In the genomic region with DNA sequence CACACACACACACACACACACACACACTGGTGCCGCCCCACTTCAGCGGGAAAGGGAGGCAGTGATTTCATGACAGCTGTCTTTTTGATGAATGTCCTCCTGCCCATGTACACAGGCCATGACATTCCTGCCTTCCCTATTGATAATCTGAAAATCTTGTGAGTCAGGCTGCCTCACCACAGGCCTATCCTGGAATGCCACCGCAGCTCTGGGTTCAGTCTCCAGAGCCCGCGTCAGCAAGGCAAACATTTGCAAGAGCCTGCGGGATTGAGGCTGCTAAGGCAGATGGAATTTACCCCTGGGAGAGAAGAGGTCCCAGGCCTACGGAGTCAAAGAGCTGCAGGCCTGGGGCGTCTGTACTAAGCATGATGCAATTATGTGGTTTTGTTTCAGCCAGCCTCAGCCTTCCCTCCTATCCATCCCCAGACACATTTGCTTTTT, we compare ENCODE assay signal across 12 mouse cellular contexts. TPM values are rescaled to one million over a fixed set of nuclear protein-coding genes. Genes with fewer than 3 reads are reported as not detected.
DNase-seq lines count a peak whose midpoint lies in the region; ATAC-seq and TF ChIP-seq lines count a peak whose summit lies in the region.
"Had no signal": no experiment of that assay in that cellular context is flagged by ENCODE, and none has a peak within 500 bp of the region (broad histone marks: within the 10 kb centered on the region; RNA-seq: fewer than 3 reads in every experiment).

No protein-coding gene starts in this region.

- WGBS in liver, embryonic 16.5 days (ENCODE audit: insufficient replicate concordance) = 59% methylated on average over 8 of the region's 8 CpGs
- WGBS in liver, embryonic 12.5 days (ENCODE audit: insufficient replicate concordance) = 63% methylated on average over 8 of the region's 8 CpGs
- WGBS in embryonic facial prominence, embryonic 13.5 days = 30% methylated on average over 8 of the region's 8 CpGs
- WGBS in stomach, postnatal 0 days = 44% methylated on average over 8 of the region's 8 CpGs
- WGBS in kidney, embryonic 14.5 days = 57% methylated on average over 8 of the region's 8 CpGs
- WGBS in forebrain, embryonic 12.5 days = 70% methylated on average over 8 of the region's 8 CpGs

- peak overlapping the region; percentile 95 for H3K27ac ChIP-seq in gastrocnemius, adult 2 months
- no peak overlapping the region for H3K27ac ChIP-seq in liver, embryonic 16.5 days (ENCODE audit: low read length)
- H3K27ac ChIP-seq in liver, embryonic 12.5 days = no peak overlapping the region
- H3K27ac ChIP-seq in embryonic facial prominence, embryonic 13.5 days = peak overlapping the region; percentile 74
- H3K27ac ChIP-seq in stomach, postnatal 0 days (replicated peaks) = no peak overlapping the region
- no peak overlapping the region for H3K27ac ChIP-seq in kidney, embryonic 14.5 days (ENCODE audit: low read depth, low read length)
- H3K27ac ChIP-seq in forebrain, embryonic 12.5 days = no peak overlapping the region
- H3K27ac ChIP-seq: forebrain, embryonic 10.5 days; kidney, postnatal 0 days had no signal

- TF ChIP-seq EP300 in stomach, postnatal 0 days (optimal IDR thresholded peaks at IDR 0.05) = no peak

- no peak overlapping the region for H3K9ac ChIP-seq in liver, embryonic 16.5 days (ENCODE audit: low read depth, low read length)
- no peak overlapping the region for H3K9ac ChIP-seq in liver, embryonic 12.5 days
- H3K9ac ChIP-seq in embryonic facial prominence, embryonic 13.5 days = no peak overlapping the region
- no peak overlapping the region for H3K9ac ChIP-seq in stomach, postnatal 0 days (ENCODE audit: low read length)
- no peak overlapping the region for H3K9ac ChIP-seq in kidney, embryonic 14.5 days (ENCODE audit: low read depth, low read length)
- no peak overlapping the region for H3K9ac ChIP-seq in forebrain, embryonic 12.5 days

- H3K4me2 ChIP-seq in liver, embryonic 16.5 days (ENCODE audit: low read depth, low read length) = no peak overlapping the region
- no peak overlapping the region for H3K4me2 ChIP-seq in liver, embryonic 12.5 days
- no peak overlapping the region for H3K4me2 ChIP-seq in embryonic facial prominence, embryonic 13.5 days
- no peak overlapping the region for H3K4me2 ChIP-seq in stomach, postnatal 0 days (replicated peaks; ENCODE audit: low read depth)
- H3K4me2 ChIP-seq in kidney, embryonic 14.5 days (replicated peaks; ENCODE audit: low read depth, low read length) = no peak overlapping the region
- H3K4me2 ChIP-seq in forebrain, embryonic 12.5 days = no peak overlapping the region

- no peaks in the 10 kb centered on the region for H3K9me3 ChIP-seq in liver, embryonic 16.5 days (replicated peaks; ENCODE audit: control insufficient read depth, low read length)
- H3K9me3 ChIP-seq in liver, embryonic 12.5 days (replicated peaks) = no peaks in the 10 kb centered on the region
- H3K9me3 ChIP-seq in embryonic facial prominence, embryonic 13.5 days = no peaks in the 10 kb centered on the region
- no peaks in the 10 kb centered on the region for H3K9me3 ChIP-seq in stomach, postnatal 0 days (ENCODE audit: control insufficient read depth, low read length)
- H3K9me3 ChIP-seq in kidney, embryonic 14.5 days (ENCODE audit: control insufficient read depth, low read length) = no peaks in the 10 kb centered on the region
- H3K9me3 ChIP-seq in forebrain, embryonic 12.5 days = no peaks in the 10 kb centered on the region
- H3K9me3 ChIP-seq: forebrain, embryonic 10.5 days had no signal

- H3K4me1 ChIP-seq in liver, embryonic 16.5 days (ENCODE audit: control insufficient read depth, low read depth, low read length) = no peaks in the 10 kb centered on the region
- peaks cover 4% of the 10 kb centered on the region; the same call in 1 of the 2 replicates for H3K4me1 ChIP-seq in liver, embryonic 12.5 days
- H3K4me1 ChIP-seq in embryonic facial prominence, embryonic 13.5 days = peaks cover 37% of the 10 kb centered on the region
- no peaks in the 10 kb centered on the region for H3K4me1 ChIP-seq in stomach, postnatal 0 days (replicated peaks; ENCODE audit: control insufficient read depth, insufficient read depth)
- peaks cover 9% of the 10 kb centered on the region for H3K4me1 ChIP-seq in kidney, embryonic 14.5 days (ENCODE audit: control insufficient read depth, insufficient read depth, low read length)
- H3K4me1 ChIP-seq in forebrain, embryonic 12.5 days = no peaks in the 10 kb centered on the region; the same call in 1 of the 2 replicates

- intact Hi-C loops in gastrocnemius, adult 2 months (cut with DNase I) = loop anchor here (2.0 kb wide), 1 partner anchor 19 kb away; no protein-coding TSS in a partner anchor

- ATAC-seq in liver, embryonic 16.5 days (ENCODE audit: low read depth) = peak; percentile 45
- ATAC-seq in liver, embryonic 12.5 days = no peak
- ATAC-seq in embryonic facial prominence, embryonic 13.5 days (ENCODE audit: insufficient number of reproducible peaks, insufficient read depth, low FRiP score, low TSS enrichment, low read depth) = peak; percentile 44
- peak; percentile 82 for ATAC-seq in stomach, postnatal 0 days (ENCODE audit: low FRiP score, low TSS enrichment)
- ATAC-seq in kidney, embryonic 14.5 days (ENCODE audit: low FRiP score, low TSS enrichment) = no peak
- no peak for ATAC-seq in forebrain, embryonic 12.5 days (ENCODE audit: low FRiP score)
- ATAC-seq: activated CD4-positive, CD25-positive, alpha-beta regulatory T cell, adult 4 months had no signal

- no peak for TF ChIP-seq CTCF in gastrocnemius, adult 2 months (IDR thresholded peaks at IDR 0.05)
- no peak for TF ChIP-seq CTCF in stomach, postnatal 0 days (IDR thresholded peaks at IDR 0.05; ENCODE audit: low read depth)

- H3K27me3 ChIP-seq in liver, embryonic 16.5 days (ENCODE audit: control insufficient read depth, insufficient read depth, low read depth, low read length) = no peaks in the 10 kb centered on the region
- 0 out of 2 replicates have a peak, but pooled peaks cover 5% of the 10 kb centered on the region for H3K27me3 ChIP-seq in liver, embryonic 12.5 days (replicated peaks)
- no peaks in the 10 kb centered on the region for H3K27me3 ChIP-seq in embryonic facial prominence, embryonic 13.5 days
- no peaks in the 10 kb centered on the region for H3K27me3 ChIP-seq in stomach, postnatal 0 days (ENCODE audit: control insufficient read depth, insufficient read depth, low read length)
- H3K27me3 ChIP-seq in kidney, embryonic 14.5 days (ENCODE audit: control insufficient read depth, insufficient read depth, low read length) = no peaks in the 10 kb centered on the region
- no peaks in the 10 kb centered on the region for H3K27me3 ChIP-seq in forebrain, embryonic 12.5 days

- no peak overlapping the region for H3K4me3 ChIP-seq in gastrocnemius, adult 2 months
- no peak overlapping the region for H3K4me3 ChIP-seq in liver, embryonic 16.5 days (ENCODE audit: low read depth, low read length)
- no peak overlapping the region for H3K4me3 ChIP-seq in liver, embryonic 12.5 days
- no peak overlapping the region for H3K4me3 ChIP-seq in embryonic facial prominence, embryonic 13.5 days
- no peak overlapping the region for H3K4me3 ChIP-seq in stomach, postnatal 0 days (ENCODE audit: low read depth, low read length)
- no peak overlapping the region for H3K4me3 ChIP-seq in kidney, embryonic 14.5 days (ENCODE audit: low read length)
- H3K4me3 ChIP-seq in forebrain, embryonic 12.5 days (replicated peaks) = no peak overlapping the region
- H3K4me3 ChIP-seq: forebrain, embryonic 10.5 days had no signal

- DNase-seq in gastrocnemius, adult 2 months = no peak
- DNase-seq in gastrocnemius, adult 8-10 months (ENCODE audit: low spot score in 2 of 2) = no peak
- DNase-seq in stomach, postnatal 0 days (ENCODE audit: low spot score) = peak; percentile 58
- DNase-seq: lung, adult 2 months had no signal

- no peaks in the 10 kb centered on the region for H3K36me3 ChIP-seq in liver, embryonic 16.5 days (ENCODE audit: control insufficient read depth, insufficient read depth)
- no peaks in the 10 kb centered on the region for H3K36me3 ChIP-seq in liver, embryonic 12.5 days
- H3K36me3 ChIP-seq in embryonic facial prominence, embryonic 13.5 days = no peaks in the 10 kb centered on the region
- no peaks in the 10 kb centered on the region for H3K36me3 ChIP-seq in stomach, postnatal 0 days (ENCODE audit: control insufficient read depth, insufficient read depth, low read length)
- H3K36me3 ChIP-seq in kidney, embryonic 14.5 days (ENCODE audit: control insufficient read depth, insufficient read depth, low read length) = no peaks in the 10 kb centered on the region
- H3K36me3 ChIP-seq in forebrain, embryonic 12.5 days (replicated peaks) = no peaks in the 10 kb centered on the region
- H3K36me3 ChIP-seq: forebrain, embryonic 10.5 days had no signal

RNA-seq across cellular contexts. Expression of a gene that starts 54.7 kb away (rescaled TPM):
- total RNA-seq in gastrocnemius, adult 2 months (2021) = 10 to 100 TPM; 72.6 to 73.2 TPM
- total RNA-seq in gastrocnemius, adult 8-10 months (2022) = 10 to 100 TPM; 70.2 to 89.8 (median 84.0) TPM
- polyA plus RNA-seq in liver, embryonic 16.5 days (2015; fragmentation: Nextera tagmentation; extraction: Ambion mirVana) = 0.13 and 0.25 TPM in 2 replicates
- 0.18 and 0.53 TPM in 2 replicates for polyA plus RNA-seq in liver, embryonic 12.5 days (2016; fragmentation: Nextera tagmentation; extraction: Ambion mirVana)
- 3.1 and 4.2 TPM in 2 replicates for polyA plus RNA-seq in embryonic facial prominence, embryonic 13.5 days (2015; fragmentation: Nextera tagmentation; extraction: Ambion mirVana)
- 2.3 and 2.5 TPM in 2 replicates for polyA plus RNA-seq in stomach, postnatal 0 days (2015; fragmentation: Nextera tagmentation; extraction: Ambion mirVana)
- 2.2 and 3.6 TPM in 2 replicates for polyA plus RNA-seq in kidney, embryonic 14.5 days (2014; fragmentation: Nextera tagmentation; extraction: Ambion mirVana)
- polyA plus RNA-seq in forebrain, embryonic 12.5 days (2016; fragmentation: Nextera tagmentation; extraction: Ambion mirVana) = 4.6 and 7.2 TPM in 2 replicates

Comparison
In these comparisons a context has a peak if more than half of its experiments do, and no peak if none do; other contexts are left out.
1. ATAC-seq: peak in liver, embryonic 16.5 days (single experiment), embryonic facial prominence, embryonic 13.5 days (single experiment) and stomach, postnatal 0 days (single experiment); none in liver, embryonic 12.5 days (single experiment), kidney, embryonic 14.5 days (single experiment) and forebrain, embryonic 12.5 days (single experiment).
2. H3K27ac ChIP-seq: peak in gastrocnemius, adult 2 months (single experiment) and embryonic facial prominence, embryonic 13.5 days (single experiment); none in liver, embryonic 16.5 days (single experiment), liver, embryonic 12.5 days (single experiment), stomach, postnatal 0 days (single experiment), kidney, embryonic 14.5 days (single experiment) and forebrain, embryonic 12.5 days (single experiment).